Mouse (Mus musculus) lung, postnatal 0 days (tissue): ENCODE measurements around the gene Tmem88b.

Experiments used
- CTCF ChIP-seq: IDR thresholded peaks from 2 replicates; pipeline ENCODE4 v1.5.1; 2016; ENCODE audit warnings: antibody characterized with exemption, mild to moderate bottlenecking
- EP300 ChIP-seq: IDR thresholded peaks from 2 replicates; pipeline ENCODE4 v1.6.1; 2016; ENCODE audit warnings: antibody characterized with exemption, mild to moderate bottlenecking, control low read depth

GRCm38 (mm10) chr4:155738262-155738661, 47.4 kb downstream of the Tmem88b start:
- no peak for TF ChIP-seq EP300
- TF ChIP-seq CTCF: no peak
